Mouse (Mus musculus) ES-E14 (cell line): ENCODE data around the gene Rap1gap. TPM values are rescaled to one million over a fixed set of nuclear protein-coding genes. Genes with fewer than 3 reads are reported as not detected.

Experiments used
- DNase-seq: peaks from one replicate; pipeline ENCODE4 v3.0.0-alpha.2; 2013; ENCODE audit warnings: low read depth, low spot score
- H3K27ac ChIP-seq: 2 replicates; pipeline ENCODE4 v1.5.1; 2012; ENCODE audit warnings: low read depth, mild to moderate bottlenecking, low read length, moderate library complexity, mixed read lengths; ENCODE audit not compliant: poor library complexity, insufficient read depth, severe bottlenecking
- H3K36me3 ChIP-seq: 2 replicates; pipeline ENCODE4 v1.6.1; 2012; ENCODE audit warnings: mild to moderate bottlenecking, low read length, moderate library complexity, mixed read lengths; ENCODE audit not compliant: control insufficient read depth, poor library complexity, insufficient read depth, severe bottlenecking
- H3K4me1 ChIP-seq, 2 experiments: fragments of 150-350 bp in 1 of 2; sonication (generic) in 1 of 2; 2 replicates each; pipeline ENCODE4 v1.6.1; 2012; ENCODE audit warnings: low read length in 2 of 2, mild to moderate bottlenecking in 1 of 2, mixed read lengths in 1 of 2; ENCODE audit not compliant: control insufficient read depth in 2 of 2, insufficient read depth in 2 of 2, poor library complexity in 1 of 2
- H3K4me3 ChIP-seq, 2 experiments: fragments of 150-350 bp in 1 of 2; sonication (generic) in 1 of 2; 2 replicates each; pipeline ENCODE4 v1.5.1; 2012; ENCODE audit warnings: low read length in 2 of 2, low read depth in 1 of 2, mild to moderate bottlenecking in 1 of 2, mixed read lengths in 1 of 2; ENCODE audit not compliant: insufficient read depth in 1 of 2, poor library complexity in 1 of 2, severe bottlenecking in 1 of 2
- H3K9ac ChIP-seq: 2 replicates; pipeline ENCODE4 v1.6.1; 2012; ENCODE audit warnings: low read depth, mild to moderate bottlenecking, low read length, mixed read lengths; ENCODE audit not compliant: poor library complexity, insufficient read depth, severe bottlenecking
- H3K9me3 ChIP-seq: fragments of 150-350 bp; sonication (generic); 2 replicates; pipeline ENCODE4 v1.6.1; 2012; ENCODE audit warnings: low read depth, mild to moderate bottlenecking, low read length; ENCODE audit not compliant: control insufficient read depth, insufficient read depth
- CHD2 ChIP-seq: IDR thresholded peaks from 2 replicates; pipeline ENCODE4 v1.6.1; 2014; ENCODE audit warnings: mild to moderate bottlenecking, low read depth, low read length, inconsistent platforms
- HCFC1 ChIP-seq: IDR thresholded peaks from 2 replicates; pipeline ENCODE4 v1.6.1; 2012; ENCODE audit warnings: low read length, inconsistent platforms, borderline replicate concordance; ENCODE audit not compliant: insufficient read depth
- MAFK ChIP-seq: IDR thresholded peaks from 2 replicates; pipeline ENCODE4 v1.6.1; 2014; ENCODE audit warnings: mild to moderate bottlenecking, low read depth, low read length, inconsistent platforms; ENCODE audit not compliant: insufficient read depth
- ZC3H11A ChIP-seq: IDR thresholded peaks from 2 replicates; pipeline ENCODE4 v1.6.1; 2012; ENCODE audit warnings: low read depth, mild to moderate bottlenecking, inconsistent platforms, low read length, borderline replicate concordance
- ZNF384 ChIP-seq: IDR thresholded peaks from 2 replicates; pipeline ENCODE4 v1.6.1; 2012; ENCODE audit warnings: low read depth, low read length, inconsistent platforms
- in situ Hi-C, 2 experiments: fragments of 600-800 bp; cut with MboI; formaldehyde crosslinking; loops; one replicate each; pipeline ENCODE4 v1.15.1; 2025; ENCODE audit warnings: low sequenced_read_pairs in 2 of 2, inconsistent platforms in 1 of 2; ENCODE audit not compliant: unreplicated experiment in 2 of 2
- total RNA-seq: library from RNA; depleted of rRNA; stranded (reverse); fragments of 300-350 nt; gene quantifications from 2 replicates; pipeline ENCODE4 v1.2.3, GENCODE M21; 2012

Gene Rap1gap
- total RNA-seq, 1 experiment: 13.4 TPM

- TF ChIP-seq MAFK: no peak
- TF ChIP-seq CHD2: no peak
- no peak for TF ChIP-seq ZNF384
- TF ChIP-seq HCFC1: no peak
- TF ChIP-seq ZC3H11A: no peak
- no peak for DNase-seq
- H3K4me1 ChIP-seq: peaks cover 5 to 23% of the 10 kb centered on the region in 2 experiments; a peak in 3 of 4 replicates
- no peaks in the 10 kb centered on the region for H3K9me3 ChIP-seq
- H3K9ac ChIP-seq: no peak overlapping the region
- peak overlapping the region; percentile 21; the same call in 1 of the 2 replicates for H3K27ac ChIP-seq
- H3K36me3 ChIP-seq: peaks cover 49% of the 10 kb centered on the region
- in situ Hi-C loops: no loop called here
- H3K4me3 ChIP-seq: no peak overlapping the region
These were observed 6.9 kb upstream of the Rap1gap start for GRCm38 (mm10) chr4:137657674-137658073.

GRCm38 (mm10) chr4:137659541-137659940 is 5.0 kb upstream of the Rap1gap start:
- Histone ChIP-seq H3K9ac (no peak overlapping the region), H3K9me3 (no peaks in the 10 kb centered on the region), H3K4me1 (peaks cover 5 to 23% of the 10 kb centered on the region in 2 experiments; a peak in 3 of 4 replicates), H3K4me3 (no peak overlapping the region), H3K36me3 (peaks cover 33% of the 10 kb centered on the region), H3K27ac (peak overlapping the region; percentile 81)
- TF ChIP-seq HCFC1: no peak
- no peak for TF ChIP-seq ZNF384
- TF ChIP-seq CHD2: no peak
- no peak for TF ChIP-seq ZC3H11A
- no peak for TF ChIP-seq MAFK
- in situ Hi-C loops: no loop called here
- peak; percentile 61 for DNase-seq

GRCm38 (mm10) chr4:137660364-137661077 is 4.0 kb upstream of the Rap1gap start:
- TF ChIP-seq MAFK: no peak
- no peak for TF ChIP-seq ZNF384
- no peak for TF ChIP-seq ZC3H11A
- no peak for TF ChIP-seq HCFC1
- no peak for TF ChIP-seq CHD2
- Histone ChIP-seq H3K9me3 (no peaks in the 10 kb centered on the region), H3K4me1 (peaks cover 5 to 20% of the 10 kb centered on the region in 2 experiments; a peak in 3 of 4 replicates), H3K27ac (peak overlapping the region; percentile 37; the same call in 1 of the 2 replicates), H3K9ac (no peak overlapping the region), H3K36me3 (peaks cover 24% of the 10 kb centered on the region), H3K4me3 (no peak overlapping the region)
- in situ Hi-C loops: no loop called here
- no peak for DNase-seq

GRCm38 (mm10) chr4:137661078-137661450 is 3.5 kb upstream of the Rap1gap start:
- H3K27ac ChIP-seq: no peak overlapping the region

More at GRCm38 (mm10) chr4:137661078-137661450, 3.5 kb upstream of the Rap1gap start:
- Histone ChIP-seq H3K4me1 (peaks cover 5 to 20% of the 10 kb centered on the region in 2 experiments; a peak in 3 of 4 replicates), H3K9me3 (no peaks in the 10 kb centered on the region), H3K36me3 (peaks cover 19% of the 10 kb centered on the region), H3K4me3 (no peak overlapping the region), H3K9ac (no peak overlapping the region)
- in situ Hi-C loops: no loop called here
- no peak for DNase-seq
- TF ChIP-seq ZC3H11A (no peak), MAFK (no peak), HCFC1 (no peak), CHD2 (no peak), ZNF384 (no peak)
